Mouse (Mus musculus) stomach, postnatal 0 days (tissue): ENCODE results near the gene Nxpe4. TPM values are rescaled to one million over a fixed set of nuclear protein-coding genes. Genes with fewer than 3 reads are reported as not detected.

ENCODE experiments used
- ATAC-seq: fragments of 200-750 bp; cut with Nextera tagmentation; 2 replicates; pipeline ENCODE4 v1.8.0; 2017; ENCODE audit not compliant: low FRiP score, low TSS enrichment
- DNase-seq: peaks from one replicate; pipeline ENCODE4 v3.0.0-alpha.2; 2016; ENCODE audit warnings: low spot score
- H3K27ac ChIP-seq: fragments of 300-500 bp; sonication (generic); replicated peaks from 2 replicates; pipeline ENCODE4 v1.5.1; 2014; ENCODE audit warnings: mild to moderate bottlenecking, control low read depth
- H3K27me3 ChIP-seq: fragments of 300-500 bp; sonication (generic); 2 replicates; pipeline ENCODE4 v1.6.1; 2014; ENCODE audit warnings: low read length; ENCODE audit not compliant: control insufficient read depth, insufficient read depth
- H3K36me3 ChIP-seq: fragments of 300-500 bp; sonication (generic); 2 replicates; pipeline ENCODE4 v1.6.1; 2014; ENCODE audit warnings: low read length, mixed read lengths; ENCODE audit not compliant: control insufficient read depth, insufficient read depth
- H3K4me1 ChIP-seq: fragments of 300-500 bp; sonication (generic); replicated peaks from 2 replicates; pipeline ENCODE4 v1.6.1; 2014; ENCODE audit warnings: antibody characterized with exemption; ENCODE audit not compliant: control insufficient read depth, insufficient read depth
- H3K4me2 ChIP-seq: fragments of 300-500 bp; sonication (generic); replicated peaks from 2 replicates; pipeline ENCODE4 v1.6.1; 2014; ENCODE audit warnings: low read depth, mild to moderate bottlenecking, control low read depth, moderate library complexity
- H3K4me3 ChIP-seq: fragments of 300-500 bp; sonication (generic); 2 replicates; pipeline ENCODE4 v1.5.1; 2014; ENCODE audit warnings: low read depth, low read length, control low read depth
- H3K9ac ChIP-seq: fragments of 300-500 bp; sonication (generic); 2 replicates; pipeline ENCODE4 v1.6.1; 2014; ENCODE audit warnings: mild to moderate bottlenecking, low read length, control low read depth, mixed read lengths
- H3K9me3 ChIP-seq: fragments of 300-500 bp; sonication (generic); 2 replicates; pipeline ENCODE4 v1.6.1; 2016; ENCODE audit warnings: low read length; ENCODE audit not compliant: control insufficient read depth
- CTCF ChIP-seq: IDR thresholded peaks from 2 replicates; pipeline ENCODE4 v1.5.1; 2016; ENCODE audit warnings: antibody characterized with exemption, low read depth, mild to moderate bottlenecking, moderate library complexity
- EP300 ChIP-seq: optimal IDR thresholded peaks from 2 replicates; pipeline ENCODE3; 2016; ENCODE audit warnings: antibody characterized with exemption
- WGBS: fragments of 180-500 bp; shearing (Covaris S2); extraction: QIAGEN DNeasy Blood & Tissue Kit; methylation state at CpG from one replicate; pipeline ENCODE4 v1.1.7; 2014; 5-methylcytosine and 5-hydroxymethylcytosine counted together
- polyA plus RNA-seq: library from polyadenylated mRNA; unstranded; fragments of >200 nt; fragmentation: Nextera tagmentation; extraction: Ambion mirVana; gene quantifications from 2 replicates; pipeline ENCODE4 v1.2.1, GENCODE M21; 2015

Gene Nxpe4
- polyA plus RNA-seq, 1 experiment from 2014 or later = 3.6 TPM

- no peaks in the 10 kb centered on the region for H3K36me3 ChIP-seq
- H3K9me3 ChIP-seq = no peaks in the 10 kb centered on the region
- WGBS = 62% methylated on average over 9 of the region's 9 CpGs
- H3K9ac ChIP-seq = no peak overlapping the region
- ATAC-seq (no peak), DNase-seq (no peak)
- no peak overlapping the region for H3K4me3 ChIP-seq
- TF ChIP-seq EP300 = no peak
- TF ChIP-seq CTCF = no peak
- H3K4me1 ChIP-seq = no peaks in the 10 kb centered on the region
- H3K4me2 ChIP-seq = no peak overlapping the region
- no peak overlapping the region for H3K27ac ChIP-seq
- H3K27me3 ChIP-seq = no peaks in the 10 kb centered on the region
Measured at GRCm38 (mm10) chr9:48345456-48345855, 183.6 kb downstream of the Nxpe4 start.

GRCm38 (mm10) chr9:48345866-48346265 lies 184.0 kb downstream of the Nxpe4 start:
- Histone ChIP-seq H3K9ac (no peak overlapping the region), H3K27me3 (no peaks in the 10 kb centered on the region), H3K4me3 (no peak overlapping the region), H3K36me3 (no peaks in the 10 kb centered on the region), H3K9me3 (no peaks in the 10 kb centered on the region), H3K4me1 (no peaks in the 10 kb centered on the region), H3K27ac (no peak overlapping the region), H3K4me2 (no peak overlapping the region)
- DNase-seq (no peak), ATAC-seq (no peak)
- TF ChIP-seq EP300 = no peak
- no peak for TF ChIP-seq CTCF
- whole genome bisulfite sequencing = 82% methylated on average over 3 of the region's 3 CpGs

- Histone ChIP-seq H3K9ac (no peak within 1 kb of the TSS), H3K4me3 (no peak within 1 kb of the TSS), H3K4me2 (no peak within 1 kb of the TSS), H3K36me3 (no peaks in the 10 kb centered on the region), H3K4me1 (no peaks in the 10 kb centered on the region), H3K27me3 (no peaks in the 10 kb centered on the region), H3K9me3 (no peaks in the 10 kb centered on the region), H3K27ac (no peak within 1 kb of the TSS)
- TF ChIP-seq CTCF (no peak), EP300 (no peak)
- no peak for ATAC-seq
- no peak for DNase-seq
- WGBS = 53% methylated on average over 2 of the region's 2 CpGs
Measured at GRCm38 (mm10) chr9:48353148-48353698, 191.4 kb downstream of the Nxpe4 start, which contains the start of gene Nxpe2. TSS of gene Nxpe2 (minus strand) at chr9:48353454.

- ATAC-seq (no peak), DNase-seq (no peak)
- TF ChIP-seq EP300 (no peak), CTCF (no peak)
- H3K9ac ChIP-seq = no peak overlapping the region
- no peak overlapping the region for H3K4me2 ChIP-seq
- H3K27me3 ChIP-seq = no peaks in the 10 kb centered on the region
- H3K36me3 ChIP-seq = no peaks in the 10 kb centered on the region
- H3K4me1 ChIP-seq = no peaks in the 10 kb centered on the region
- H3K9me3 ChIP-seq = no peaks in the 10 kb centered on the region
- no peak overlapping the region for H3K4me3 ChIP-seq
- H3K27ac ChIP-seq = no peak overlapping the region
- 65% methylated on average over 4 of the region's 4 CpGs for WGBS
Measured at GRCm38 (mm10) chr9:48354122-48354521, 192.3 kb downstream of the Nxpe4 start.

GRCm38 (mm10) chr9:48354793-48355192 lies 193.0 kb downstream of the Nxpe4 start:
- Histone ChIP-seq H3K36me3 (no peaks in the 10 kb centered on the region), H3K4me1 (no peaks in the 10 kb centered on the region), H3K9ac (no peak overlapping the region), H3K4me2 (no peak overlapping the region), H3K4me3 (no peak overlapping the region), H3K27ac (no peak overlapping the region), H3K9me3 (no peaks in the 10 kb centered on the region), H3K27me3 (no peaks in the 10 kb centered on the region)
- DNase-seq (peak; percentile 64), ATAC-seq (no peak)
- WGBS = 27% methylated on average over 3 of the region's 3 CpGs
- TF ChIP-seq EP300 (no peak), CTCF (peak; percentile 92)

GRCm38 (mm10) chr9:48357097-48357496 lies 195.3 kb downstream of the Nxpe4 start:
- ATAC-seq = no peak

More at GRCm38 (mm10) chr9:48357097-48357496, 195.3 kb downstream of the Nxpe4 start:
- H3K9ac ChIP-seq = no peak overlapping the region
- H3K9me3 ChIP-seq = no peaks in the 10 kb centered on the region
- WGBS = 68% methylated on average over 3 of the region's 3 CpGs
- no peak overlapping the region for H3K27ac ChIP-seq
- no peak overlapping the region for H3K4me2 ChIP-seq
- no peak for DNase-seq
- H3K4me1 ChIP-seq = no peaks in the 10 kb centered on the region
- TF ChIP-seq CTCF (no peak), EP300 (no peak)
- H3K36me3 ChIP-seq = no peaks in the 10 kb centered on the region
- H3K27me3 ChIP-seq = no peaks in the 10 kb centered on the region
- H3K4me3 ChIP-seq = no peak overlapping the region
